Mouse (Mus musculus) C2C12 (cell line): ENCODE measurements at regions not wholly inside any gene's neighbourhood (a gene's known extent, or its start where the extent isn't known, plus 50 kb on each side); places are given as distances from the start of the nearest gene placed in this dataset.

Experiments
- CEBPB ChIP-seq: IDR thresholded peaks from one replicate; pipeline ENCODE4 v1.6.1; 2011; ENCODE audit warnings: low read depth, mild to moderate bottlenecking, control low read depth, moderate library complexity
- CTCF ChIP-seq: IDR thresholded peaks from one replicate; pipeline ENCODE4 v1.5.1; 2011; ENCODE audit not compliant: control insufficient read depth, insufficient read depth, insufficient read length
- FOSL1 ChIP-seq: IDR thresholded peaks from one replicate; pipeline ENCODE4 v1.8.0; 2011; ENCODE audit warnings: mild to moderate bottlenecking, low read length; ENCODE audit not compliant: poor library complexity, insufficient read depth, severe bottlenecking
- MAX ChIP-seq: IDR thresholded peaks from one replicate; pipeline ENCODE4 v1.6.1; 2011; ENCODE audit warnings: mild to moderate bottlenecking, control low read depth
- MYOD1 ChIP-seq: IDR thresholded peaks from one replicate; pipeline ENCODE4 v1.6.1; 2011; ENCODE audit warnings: low read depth; ENCODE audit not compliant: control insufficient read depth, insufficient read length
- MYOG ChIP-seq: IDR thresholded peaks from one replicate; pipeline ENCODE4 v1.6.1; 2011; ENCODE audit not compliant: control insufficient read depth, insufficient read length; ENCODE audit errors: extremely low read depth
- USF1 ChIP-seq: IDR thresholded peaks from one replicate; pipeline ENCODE4 v1.6.1; 2011; ENCODE audit warnings: low read depth, mild to moderate bottlenecking, control low read depth, moderate library complexity

- TF ChIP-seq MAX (peak; percentile 45), CTCF (no peak), CEBPB (peak; percentile 76), MYOG (no peak), MYOD1 (peak; percentile 47), USF1 (no peak), FOSL1 (no peak)
These were observed 77.3 kb upstream of the Pmepa1 start for GRCm38 (mm10) chr2:173353435-173354241.
